Mouse (Mus musculus): ENCODE measurements around the gene Srp68.

- TF ChIP-seq CTCF (IDR thresholded peaks at IDR 0.05; ENCODE audit: low read depth) = no peak
- TF ChIP-seq EP300 (optimal IDR thresholded peaks at IDR 0.05) = no peak
These were observed 19.6 kb upstream of the Srp68 start for GRCm38 (mm10) chr11:116293538-116294137.

Data from stomach, postnatal 0 days (tissue).